Mouse (Mus musculus): Measurements from ENCODE around the gene I830077J02Rik. TPM values are rescaled to one million over a fixed set of nuclear protein-coding genes. Genes with fewer than 3 reads are reported as not detected.

Gene I830077J02Rik
- 0.57 and 1.4 TPM in 2 replicates for polyA plus RNA-seq (2012; rRNA removed)

- H3K27me3 ChIP-seq (replicated peaks; ENCODE audit: control insufficient read depth, insufficient read depth, low read length) = no peaks in the 10 kb centered on the region
- no peak for TF ChIP-seq CTCF (conservative IDR thresholded peaks at IDR 0.05; ENCODE audit: insufficient read depth, insufficient read length, low read depth, low read length)
- TF ChIP-seq POLR2A (IDR thresholded peaks at IDR 0.05; ENCODE audit: low read depth, low read length) = no peak
- no peak for DNase-seq
- no peaks in the 10 kb centered on the region; the same call in 1 of the 2 replicates for H3K36me3 ChIP-seq (ENCODE audit: control insufficient read depth, insufficient read depth, low read length)
- H3K4me1 ChIP-seq (ENCODE audit: control insufficient read depth, insufficient read depth, low read length) = peaks cover 5% of the 10 kb centered on the region; the same call in 1 of the 2 replicates
- H3K27ac ChIP-seq (ENCODE audit: insufficient read depth, low read depth, low read length) = no peak within 1 kb of the TSS
- H3K4me3 ChIP-seq (ENCODE audit: insufficient read depth, low read depth, low read length) = no peak within 1 kb of the TSS
- 72% methylated on average over 8 of the region's 8 CpGs for WGBS
Observed at GRCm38 (mm10) chr3:105932240-105933071, at the start of gene I830077J02Rik. Gene I830077J02Rik, minus strand, starts transcription at chr3:105932664.

GRCm38 (mm10) chr3:105974174-105974573 lies 41.7 kb upstream of the I830077J02Rik start:
- 86% methylated on average over 2 of the region's 2 CpGs for WGBS

GRCm38 (mm10) chr3:105973411-105973810 lies 40.9 kb upstream of the I830077J02Rik start, which contains the start of gene Ovgp1:
Gene Ovgp1, plus strand, starts transcription at chr3:105973711.
- H3K4me3 ChIP-seq (ENCODE audit: insufficient read depth, low read depth, low read length) = no peak within 1 kb of the TSS
- no peaks in the 10 kb centered on the region for H3K27me3 ChIP-seq (replicated peaks; ENCODE audit: control insufficient read depth, insufficient read depth, low read length)
- H3K4me1 ChIP-seq (ENCODE audit: control insufficient read depth, insufficient read depth, low read length) = no peaks in the 10 kb centered on the region
- no peak for TF ChIP-seq CTCF (conservative IDR thresholded peaks at IDR 0.05; ENCODE audit: insufficient read depth, insufficient read length, low read depth, low read length)
- no peak for TF ChIP-seq POLR2A (IDR thresholded peaks at IDR 0.05; ENCODE audit: low read depth, low read length)
- 73% methylated on average over 3 of the region's 3 CpGs for WGBS
- peaks cover under 1% of the 10 kb centered on the region; the same call in 1 of the 2 replicates for H3K36me3 ChIP-seq (ENCODE audit: control insufficient read depth, insufficient read depth, low read length)
- no peak within 1 kb of the TSS for H3K27ac ChIP-seq (ENCODE audit: insufficient read depth, low read depth, low read length)
- no peak for DNase-seq

More at GRCm38 (mm10) chr3:105974174-105974573, 41.7 kb upstream of the I830077J02Rik start:
- no peak overlapping the region for H3K27ac ChIP-seq (ENCODE audit: insufficient read depth, low read depth, low read length)
- TF ChIP-seq CTCF (conservative IDR thresholded peaks at IDR 0.05; ENCODE audit: insufficient read depth, insufficient read length, low read depth, low read length) (no peak), POLR2A (IDR thresholded peaks at IDR 0.05; ENCODE audit: low read depth, low read length) (no peak)
- H3K4me1 ChIP-seq (ENCODE audit: control insufficient read depth, insufficient read depth, low read length) = no peaks in the 10 kb centered on the region
- H3K36me3 ChIP-seq (ENCODE audit: control insufficient read depth, insufficient read depth, low read length) = no peaks in the 10 kb centered on the region
- H3K4me3 ChIP-seq (ENCODE audit: insufficient read depth, low read depth, low read length) = no peak overlapping the region
- no peaks in the 10 kb centered on the region for H3K27me3 ChIP-seq (replicated peaks; ENCODE audit: control insufficient read depth, insufficient read depth, low read length)
- no peak for DNase-seq

GRCm38 (mm10) chr3:105971831-105972446 lies 39.5 kb upstream of the I830077J02Rik start:
- no peak overlapping the region for H3K27ac ChIP-seq (ENCODE audit: insufficient read depth, low read depth, low read length)
- no peak overlapping the region for H3K4me3 ChIP-seq (ENCODE audit: insufficient read depth, low read depth, low read length)
- WGBS = 85% methylated on average over 5 of the region's 5 CpGs
- H3K4me1 ChIP-seq (ENCODE audit: control insufficient read depth, insufficient read depth, low read length) = no peaks in the 10 kb centered on the region
- TF ChIP-seq POLR2A (IDR thresholded peaks at IDR 0.05; ENCODE audit: low read depth, low read length) = no peak
- TF ChIP-seq CTCF (conservative IDR thresholded peaks at IDR 0.05; ENCODE audit: insufficient read depth, insufficient read length, low read depth, low read length) = no peak
- peaks cover 5% of the 10 kb centered on the region for H3K36me3 ChIP-seq (ENCODE audit: control insufficient read depth, insufficient read depth, low read length)
- DNase-seq = no peak
- no peaks in the 10 kb centered on the region for H3K27me3 ChIP-seq (replicated peaks; ENCODE audit: control insufficient read depth, insufficient read depth, low read length)

GRCm38 (mm10) chr3:105960700-105961099 lies 28.2 kb upstream of the I830077J02Rik start:
- Histone ChIP-seq H3K27me3 (replicated peaks; ENCODE audit: control insufficient read depth, insufficient read depth, low read length) (no peaks in the 10 kb centered on the region), H3K27ac (ENCODE audit: insufficient read depth, low read depth, low read length) (no peak overlapping the region), H3K36me3 (ENCODE audit: control insufficient read depth, insufficient read depth, low read length) (peaks cover 4% of the 10 kb centered on the region), H3K4me3 (ENCODE audit: insufficient read depth, low read depth, low read length) (no peak overlapping the region), H3K4me1 (ENCODE audit: control insufficient read depth, insufficient read depth, low read length) (peaks cover 11% of the 10 kb centered on the region)
- 0 out of 2 replicates have a peak, but pooled peaks have one; percentile 16 for TF ChIP-seq CTCF (conservative IDR thresholded peaks at IDR 0.05; ENCODE audit: insufficient read depth, insufficient read length, low read depth, low read length)
- no peak for TF ChIP-seq POLR2A (IDR thresholded peaks at IDR 0.05; ENCODE audit: low read depth, low read length)
- WGBS = 96% methylated on average over 2 of the region's 2 CpGs
- DNase-seq = peak; percentile 12

GRCm38 (mm10) chr3:105959999-105960398 lies 27.5 kb upstream of the I830077J02Rik start, which contains the start of gene Atp5f1:
Gene Atp5f1, minus strand, starts transcription at chr3:105960099.
- no peak for TF ChIP-seq POLR2A (IDR thresholded peaks at IDR 0.05; ENCODE audit: low read depth, low read length)
- TF ChIP-seq CTCF (conservative IDR thresholded peaks at IDR 0.05; ENCODE audit: insufficient read depth, insufficient read length, low read depth, low read length) = no peak
- WGBS = 4% methylated on average over 6 of the region's 6 CpGs
- DNase-seq = peak; percentile 7
- peaks cover 2% of the 10 kb centered on the region; the same call in 1 of the 2 replicates for H3K36me3 ChIP-seq (ENCODE audit: control insufficient read depth, insufficient read depth, low read length)
- H3K27ac ChIP-seq (ENCODE audit: insufficient read depth, low read depth, low read length) = peak within 1 kb of the TSS; percentile 98
- peaks cover 11% of the 10 kb centered on the region for H3K4me1 ChIP-seq (ENCODE audit: control insufficient read depth, insufficient read depth, low read length)
- H3K27me3 ChIP-seq (replicated peaks; ENCODE audit: control insufficient read depth, insufficient read depth, low read length) = no peaks in the 10 kb centered on the region
- H3K4me3 ChIP-seq (ENCODE audit: insufficient read depth, low read depth, low read length) = peak within 1 kb of the TSS; percentile 82

- H3K36me3 ChIP-seq (ENCODE audit: control insufficient read depth, insufficient read depth, low read length) = peaks cover 4% of the 10 kb centered on the region; the same call in 1 of the 2 replicates
- no peaks in the 10 kb centered on the region for H3K27me3 ChIP-seq (replicated peaks; ENCODE audit: control insufficient read depth, insufficient read depth, low read length)
- WGBS = 0% methylated on average over 26 of the region's 26 CpGs
- peaks cover 11% of the 10 kb centered on the region for H3K4me1 ChIP-seq (ENCODE audit: control insufficient read depth, insufficient read depth, low read length)
- no peak for DNase-seq
- no peak for TF ChIP-seq POLR2A (IDR thresholded peaks at IDR 0.05; ENCODE audit: low read depth, low read length)
- no peak for TF ChIP-seq CTCF (conservative IDR thresholded peaks at IDR 0.05; ENCODE audit: insufficient read depth, insufficient read length, low read depth, low read length)
- peak overlapping the region; percentile 63 for H3K4me3 ChIP-seq (ENCODE audit: insufficient read depth, low read depth, low read length)
- H3K27ac ChIP-seq (ENCODE audit: insufficient read depth, low read depth, low read length) = no peak overlapping the region
Observed at GRCm38 (mm10) chr3:105959585-105959984, 27.1 kb upstream of the I830077J02Rik start.

Data from kidney, adult 2 months (tissue).